Mouse (Mus musculus) splenic B cell, adult 2 months (primary cell): ENCODE data around the gene Cdh13.

Experiments used
- DNase-seq: peaks from one replicate; pipeline ENCODE4 v3.0.0-alpha.2; 2011; ENCODE audit warnings: low read depth, low spot score
- H3K27me3 ChIP-seq: 2 replicates; pipeline ENCODE4 v1.6.1; 2012; ENCODE audit warnings: mild to moderate bottlenecking, low read length, moderate library complexity, mixed read lengths; ENCODE audit not compliant: control insufficient read depth, poor library complexity, insufficient read depth, severe bottlenecking
- H3K36me3 ChIP-seq: 2 replicates; pipeline ENCODE4 v1.6.1; 2012; ENCODE audit warnings: mild to moderate bottlenecking, low read length, moderate library complexity, mixed read lengths; ENCODE audit not compliant: control insufficient read depth, poor library complexity, insufficient read depth, severe bottlenecking

Gene Cdh13

GRCm38 (mm10) chr8:118648801-118649537 is 365.4 kb downstream of the Cdh13 start:
- no peaks in the 10 kb centered on the region for H3K27me3 ChIP-seq
- no peaks in the 10 kb centered on the region for H3K36me3 ChIP-seq
- DNase-seq, result no peak

DNA sequence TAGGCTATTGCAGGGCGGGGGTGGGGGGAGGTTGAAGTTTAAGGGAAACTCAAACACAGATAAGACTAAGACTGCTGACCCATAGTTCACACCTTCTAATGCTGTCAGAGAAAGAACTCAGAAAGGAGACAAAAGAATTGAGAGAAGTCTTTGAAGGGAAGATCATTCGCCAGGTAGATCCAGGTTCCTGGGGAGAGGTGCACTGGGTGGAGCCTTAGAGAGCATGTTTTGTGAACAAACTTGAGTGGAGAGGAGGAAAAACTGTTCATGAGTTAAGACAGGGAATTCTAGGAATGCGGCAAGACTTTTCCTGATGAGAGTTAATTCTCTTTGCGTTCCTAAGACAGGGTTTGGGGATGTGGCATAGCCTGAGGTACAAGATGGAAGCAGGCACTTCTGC is 366.4 kb downstream of the Cdh13 start:
- DNase-seq, result no peak
- Histone ChIP-seq H3K27me3 (no peaks in the 10 kb centered on the region), H3K36me3 (no peaks in the 10 kb centered on the region)

DNA sequence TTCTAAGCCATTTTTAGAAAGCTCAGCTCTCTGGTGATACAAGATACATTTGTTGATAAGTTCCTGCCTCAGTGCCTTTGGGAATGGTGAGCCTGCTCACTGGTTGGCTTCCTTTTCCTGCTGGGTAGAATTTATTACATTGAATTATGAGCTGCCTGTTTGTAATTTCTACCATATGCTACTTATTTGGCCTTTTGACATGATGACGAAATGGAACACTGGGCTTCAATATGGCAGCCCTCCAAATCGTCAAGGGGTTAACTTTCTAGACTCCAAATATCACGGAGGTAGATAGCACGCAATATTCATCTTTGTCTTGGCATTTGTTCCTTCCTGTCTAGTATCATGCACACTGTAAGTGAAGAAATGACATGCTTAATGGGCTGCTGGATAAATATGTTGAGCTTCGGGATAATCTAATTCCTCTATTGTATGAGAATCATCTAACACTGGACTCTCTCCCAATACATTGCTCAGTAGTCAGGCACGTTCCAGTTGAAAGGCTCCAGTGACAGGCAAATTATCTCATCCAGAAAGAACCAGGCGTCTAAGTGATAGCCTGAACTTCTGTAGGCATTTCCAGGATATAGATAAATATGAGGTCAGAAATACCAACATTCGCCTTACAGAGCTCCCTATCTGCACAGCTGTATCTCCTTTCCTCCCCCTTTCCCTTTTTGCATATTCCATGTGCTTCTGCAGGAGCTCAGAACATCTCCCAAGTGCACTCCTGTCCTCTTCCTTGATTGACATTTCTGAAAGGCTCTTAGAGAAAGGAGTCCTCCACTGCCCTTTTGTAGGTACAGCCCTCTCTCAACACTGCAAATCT is 378.7 kb downstream of the Cdh13 start:
- Histone ChIP-seq H3K36me3 (no peaks in the 10 kb centered on the region), H3K27me3 (no peaks in the 10 kb centered on the region)
- DNase-seq, result no peak

GRCm38 (mm10) chr8:118665081-118665480 is 381.5 kb downstream of the Cdh13 start:
- no peak for DNase-seq
- no peaks in the 10 kb centered on the region for H3K27me3 ChIP-seq
- no peaks in the 10 kb centered on the region for H3K36me3 ChIP-seq

- Histone ChIP-seq H3K27me3 (no peaks in the 10 kb centered on the region), H3K36me3 (no peaks in the 10 kb centered on the region)
- DNase-seq, result no peak
Observed at GRCm38 (mm10) chr8:118667736-118668135, 384.2 kb downstream of the Cdh13 start.

- H3K27me3 ChIP-seq, result no peaks in the 10 kb centered on the region
- no peak for DNase-seq
Observed at GRCm38 (mm10) chr8:118676233-118676632, 392.7 kb downstream of the Cdh13 start.

GRCm38 (mm10) chr8:118679347-118679746 is 395.8 kb downstream of the Cdh13 start:
- H3K36me3 ChIP-seq, result no peaks in the 10 kb centered on the region; the same call in 1 of the 2 replicates
- DNase-seq, result no peak
- no peaks in the 10 kb centered on the region for H3K27me3 ChIP-seq

More at GRCm38 (mm10) chr8:118676233-118676632, 392.7 kb downstream of the Cdh13 start:
- H3K36me3 ChIP-seq, result no peaks in the 10 kb centered on the region; the same call in 1 of the 2 replicates

GRCm38 (mm10) chr8:118683386-118683785 is 399.9 kb downstream of the Cdh13 start:
- H3K27me3 ChIP-seq, result no peaks in the 10 kb centered on the region
- no peaks in the 10 kb centered on the region for H3K36me3 ChIP-seq
- no peak for DNase-seq

- Histone ChIP-seq H3K27me3 (no peaks in the 10 kb centered on the region), H3K36me3 (no peaks in the 10 kb centered on the region)
- no peak for DNase-seq
Observed at GRCm38 (mm10) chr8:118685863-118686262, 402.3 kb downstream of the Cdh13 start.

DNA sequence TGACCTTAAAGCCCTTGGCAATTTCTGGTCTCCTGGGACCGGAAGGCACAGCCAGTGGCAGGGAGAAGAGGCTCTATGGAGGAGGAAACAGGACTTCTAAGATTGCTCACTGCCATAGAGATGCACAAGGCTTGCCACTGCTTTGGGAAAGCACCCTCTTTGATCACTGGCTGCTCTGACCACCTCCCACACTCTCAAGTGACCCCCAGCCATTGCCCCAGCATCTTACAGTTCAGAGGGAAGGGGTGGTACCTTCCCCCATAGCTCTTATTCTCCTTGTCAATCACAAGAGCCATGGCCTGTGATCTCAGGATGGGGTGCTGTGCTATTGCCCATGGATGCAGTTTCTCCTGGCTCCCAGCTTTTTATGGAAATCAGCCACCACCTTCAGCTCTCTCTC is 406.3 kb downstream of the Cdh13 start:
- H3K36me3 ChIP-seq, result no peaks in the 10 kb centered on the region
- no peak for DNase-seq
- no peaks in the 10 kb centered on the region for H3K27me3 ChIP-seq

DNA sequence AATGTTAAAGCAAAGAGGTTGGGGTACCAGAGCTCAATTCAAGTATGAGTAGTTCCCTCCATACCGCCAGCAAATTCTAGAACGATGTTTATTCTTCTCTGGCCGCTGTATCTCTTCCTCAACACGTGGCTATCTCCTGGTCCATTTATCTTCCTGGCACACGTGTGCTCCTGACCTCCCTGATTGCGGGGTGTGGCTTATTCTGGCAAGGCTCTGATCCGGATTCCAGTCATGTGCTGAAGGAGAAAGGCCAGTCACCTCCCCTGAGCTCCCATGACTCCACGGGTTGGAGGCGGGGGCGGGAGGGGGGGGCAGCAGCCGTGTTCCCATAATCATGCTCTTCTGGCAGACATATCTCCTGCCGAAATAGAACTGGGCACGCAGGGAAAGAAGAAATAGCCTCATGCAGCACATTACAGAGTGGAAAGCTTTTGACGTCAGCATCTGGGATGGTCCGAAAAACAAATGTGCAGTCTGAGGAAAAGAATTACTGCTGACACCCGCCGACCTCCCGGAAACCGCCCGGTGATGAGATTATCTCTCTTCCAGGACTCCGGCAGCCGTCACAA is 417.9 kb downstream of the Cdh13 start:
- Histone ChIP-seq H3K27me3 (no peaks in the 10 kb centered on the region), H3K36me3 (no peaks in the 10 kb centered on the region)
- DNase-seq, result no peak

GRCm38 (mm10) chr8:118709366-118709765 is 425.8 kb downstream of the Cdh13 start:
- H3K27me3 ChIP-seq, result no peaks in the 10 kb centered on the region

DNA sequence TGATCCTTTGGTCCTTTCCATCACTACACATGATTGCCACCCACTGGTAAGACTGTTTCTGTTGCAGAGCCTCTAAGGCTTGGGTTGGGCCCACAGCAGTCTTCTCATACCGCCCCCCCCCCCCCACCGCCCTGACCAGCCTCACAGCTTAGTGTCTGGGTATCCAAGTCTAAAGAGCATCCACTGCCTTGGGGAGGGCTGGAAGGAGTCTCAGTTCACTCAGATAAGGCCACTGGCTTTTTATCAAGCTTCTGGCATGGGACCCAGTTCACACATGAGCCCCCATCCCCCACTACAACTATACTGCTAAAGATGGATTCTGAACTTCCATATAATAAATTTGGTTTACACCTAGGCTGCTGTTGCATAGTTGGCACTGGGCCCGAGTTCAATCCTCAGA is 428.1 kb downstream of the Cdh13 start:
- Histone ChIP-seq H3K36me3 (no peaks in the 10 kb centered on the region), H3K27me3 (no peaks in the 10 kb centered on the region)
- no peak for DNase-seq

More at GRCm38 (mm10) chr8:118709366-118709765, 425.8 kb downstream of the Cdh13 start:
- DNase-seq, result no peak
- no peaks in the 10 kb centered on the region for H3K36me3 ChIP-seq

- no peak for DNase-seq
- H3K36me3 ChIP-seq, result no peaks in the 10 kb centered on the region
- H3K27me3 ChIP-seq, result no peaks in the 10 kb centered on the region
Observed at GRCm38 (mm10) chr8:118713111-118713510, 429.6 kb downstream of the Cdh13 start.

GRCm38 (mm10) chr8:118713596-118713995 is 430.1 kb downstream of the Cdh13 start:
- H3K27me3 ChIP-seq, result no peaks in the 10 kb centered on the region
- no peak for DNase-seq
- H3K36me3 ChIP-seq, result no peaks in the 10 kb centered on the region
